In the genomic region with DNA sequence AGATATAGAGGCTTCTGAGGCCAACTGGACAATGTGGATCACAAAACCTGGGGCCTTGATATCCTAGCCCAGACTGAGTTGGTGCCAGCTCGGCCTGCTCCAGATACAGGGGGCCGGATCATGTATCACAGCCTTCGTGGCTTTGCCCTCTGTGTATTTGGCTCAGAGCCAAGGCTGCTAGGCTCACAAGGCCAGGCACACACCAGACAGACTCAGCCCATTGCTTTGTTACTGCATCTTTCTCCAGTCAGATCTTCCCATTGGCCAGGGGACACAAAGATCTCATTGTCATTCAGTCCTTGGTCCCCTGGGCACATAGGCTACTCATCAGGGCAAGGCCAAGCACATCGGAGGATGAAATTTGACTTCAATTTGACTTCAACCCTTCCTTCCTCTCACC, we compare ENCODE assay signal across 8 mouse cellular contexts. TPM values are rescaled to one million over a fixed set of nuclear protein-coding genes. Genes with fewer than 3 reads are reported as not detected.
DNase-seq lines count a peak whose midpoint lies in the region; ATAC-seq and TF ChIP-seq lines count a peak whose summit lies in the region.

No protein-coding gene starts in this region.

- H3K4me3 ChIP-seq in embryonic facial prominence, embryonic 12.5 days = no peak overlapping the region
- no peak overlapping the region for H3K4me3 ChIP-seq in hindbrain, embryonic 15.5 days
- H3K4me3 ChIP-seq in neural tube, embryonic 11.5 days (ENCODE audit: low read depth, low read length) = no peak overlapping the region
- no peak overlapping the region for H3K4me3 ChIP-seq in lung, postnatal 0 days (ENCODE audit: low read depth, low read length)

- no peaks in the 10 kb centered on the region for H3K27me3 ChIP-seq in embryonic facial prominence, embryonic 12.5 days
- H3K27me3 ChIP-seq in hindbrain, embryonic 15.5 days = no peaks in the 10 kb centered on the region
- no peaks in the 10 kb centered on the region for H3K27me3 ChIP-seq in neural tube, embryonic 11.5 days (ENCODE audit: control insufficient read depth, insufficient read depth, low read length)
- no peaks in the 10 kb centered on the region for H3K27me3 ChIP-seq in lung, postnatal 0 days (replicated peaks; ENCODE audit: insufficient read depth, low read length)

- no peaks in the 10 kb centered on the region for H3K36me3 ChIP-seq in embryonic facial prominence, embryonic 12.5 days
- no peaks in the 10 kb centered on the region for H3K36me3 ChIP-seq in hindbrain, embryonic 15.5 days
- no peaks in the 10 kb centered on the region for H3K36me3 ChIP-seq in neural tube, embryonic 11.5 days (ENCODE audit: control insufficient read depth, insufficient read depth, low read length)
- no peaks in the 10 kb centered on the region for H3K36me3 ChIP-seq in lung, postnatal 0 days (ENCODE audit: insufficient read depth, low read length)

- peak; percentile 16; the same call in 1 of the 2 replicates for ATAC-seq in embryonic facial prominence, embryonic 12.5 days (ENCODE audit: insufficient number of reproducible peaks, insufficient read depth, low FRiP score, low TSS enrichment)
- ATAC-seq in hindbrain, embryonic 15.5 days (ENCODE audit: low FRiP score, low read depth) = peak; percentile 59; the same call in 1 of the 2 replicates
- ATAC-seq in neural tube, embryonic 11.5 days (ENCODE audit: insufficient read depth, low FRiP score, low TSS enrichment) = peak; percentile 86
- no peak for ATAC-seq in lung, postnatal 0 days

- DNase-seq in layer of hippocampus, adult 11-12 months (ENCODE audit: low spot score) = peak; percentile 56
- no peak for DNase-seq in layer of hippocampus, postnatal 14 days (ENCODE audit: low spot score in 2 of 2)
- DNase-seq in adrenal gland, adult 18-20 months (ENCODE audit: low spot score in 2 of 2) = peak; percentile 46 to 63
- peak; percentile 78 for DNase-seq in neural tube, embryonic 11.5 days (ENCODE audit: low spot score)
- no peak for DNase-seq in urinary bladder, postnatal 36 days (ENCODE audit: low spot score in 2 of 2)
- no peak for DNase-seq in lung, postnatal 0 days (ENCODE audit: low spot score)

- WGBS in embryonic facial prominence, embryonic 12.5 days = 8% methylated on average over 4 of the region's 4 CpGs
- 12% methylated on average over 4 of the region's 4 CpGs for WGBS in hindbrain, embryonic 15.5 days
- WGBS in neural tube, embryonic 11.5 days = 26% methylated on average over 4 of the region's 4 CpGs
- 20% methylated on average over 4 of the region's 4 CpGs for WGBS in lung, postnatal 0 days

- H3K4me1 ChIP-seq in embryonic facial prominence, embryonic 12.5 days = peaks cover 56% of the 10 kb centered on the region
- H3K4me1 ChIP-seq in hindbrain, embryonic 15.5 days (replicated peaks) = peaks cover 38% of the 10 kb centered on the region
- H3K4me1 ChIP-seq in neural tube, embryonic 11.5 days (ENCODE audit: control insufficient read depth, insufficient read depth, low read length) = peaks cover 18% of the 10 kb centered on the region
- no peaks in the 10 kb centered on the region; the same call in 1 of the 2 replicates for H3K4me1 ChIP-seq in lung, postnatal 0 days (ENCODE audit: insufficient read depth, low read depth, low read length)

- no peak overlapping the region for H3K4me2 ChIP-seq in embryonic facial prominence, embryonic 12.5 days (replicated peaks)
- H3K4me2 ChIP-seq in hindbrain, embryonic 15.5 days = no peak overlapping the region
- no peak overlapping the region for H3K4me2 ChIP-seq in neural tube, embryonic 11.5 days (ENCODE audit: low read depth)
- H3K4me2 ChIP-seq in lung, postnatal 0 days (replicated peaks; ENCODE audit: low read depth, low read length) = no peak overlapping the region

- no peak for TF ChIP-seq CTCF in lung, postnatal 0 days (IDR thresholded peaks at IDR 0.05)

- H3K9ac ChIP-seq in embryonic facial prominence, embryonic 12.5 days = no peak overlapping the region
- H3K9ac ChIP-seq in hindbrain, embryonic 15.5 days = no peak overlapping the region
- H3K9ac ChIP-seq in neural tube, embryonic 11.5 days (ENCODE audit: low read length) = peak overlapping the region; percentile 31; the same call in 1 of the 2 replicates
- H3K9ac ChIP-seq in lung, postnatal 0 days (replicated peaks; ENCODE audit: low read depth) = no peak overlapping the region

- H3K9me3 ChIP-seq in embryonic facial prominence, embryonic 12.5 days = no peaks in the 10 kb centered on the region
- H3K9me3 ChIP-seq in hindbrain, embryonic 15.5 days = no peaks in the 10 kb centered on the region
- H3K9me3 ChIP-seq in neural tube, embryonic 11.5 days (ENCODE audit: control insufficient read depth, low read length) = no peaks in the 10 kb centered on the region
- H3K9me3 ChIP-seq in lung, postnatal 0 days (ENCODE audit: low read length) = no peaks in the 10 kb centered on the region

- no peak for TF ChIP-seq EP300 in lung, postnatal 0 days (IDR thresholded peaks at IDR 0.05)

- peak overlapping the region; percentile 89 for H3K27ac ChIP-seq in embryonic facial prominence, embryonic 12.5 days
- peak overlapping the region; percentile 18; the same call in 1 of the 2 replicates for H3K27ac ChIP-seq in hindbrain, embryonic 15.5 days (replicated peaks)
- H3K27ac ChIP-seq in neural tube, embryonic 11.5 days (ENCODE audit: low read depth, low read length) = peak overlapping the region; percentile 68
- H3K27ac ChIP-seq in lung, postnatal 0 days (ENCODE audit: low read length) = no peak overlapping the region

RNA-seq across cellular contexts. Expression of gene Sparc, which starts 0.8 kb away (rescaled TPM):
- total RNA-seq in layer of hippocampus, postnatal 14 days (2021) = 100 to 1,000 TPM; 522 to 533 TPM
- total RNA-seq in adrenal gland, adult 18-20 months (2021) = 1,000 to 10,000 TPM; 1,159 to 2,168 TPM
- 772 and 814 TPM in 2 replicates for polyA plus RNA-seq in embryonic facial prominence, embryonic 12.5 days (2016; fragmentation: Nextera tagmentation; extraction: Ambion mirVana)
- polyA plus RNA-seq in hindbrain, embryonic 15.5 days (2015; fragmentation: Nextera tagmentation; extraction: Ambion mirVana) = 578 and 599 TPM in 2 replicates
- polyA plus RNA-seq in neural tube, embryonic 11.5 days (2014; fragmentation: Nextera tagmentation; extraction: Ambion mirVana) = 450 and 492 TPM in 2 replicates
- 3,302 and 3,486 TPM in 2 replicates for polyA plus RNA-seq in lung, postnatal 0 days (2015; fragmentation: Nextera tagmentation; extraction: Ambion mirVana)

RNA-seq across cellular contexts. Expression of gene Atox1, which starts 37.3 kb away (rescaled TPM):
- total RNA-seq in layer of hippocampus, postnatal 14 days (2021) = 100 to 1,000 TPM; 130 to 132 TPM
- 100 to 1,000 TPM; 231 to 325 TPM for total RNA-seq in adrenal gland, adult 18-20 months (2021)
- polyA plus RNA-seq in embryonic facial prominence, embryonic 12.5 days (2016; fragmentation: Nextera tagmentation; extraction: Ambion mirVana) = 297 and 344 TPM in 2 replicates
- 275 and 278 TPM in 2 replicates for polyA plus RNA-seq in hindbrain, embryonic 15.5 days (2015; fragmentation: Nextera tagmentation; extraction: Ambion mirVana)
- polyA plus RNA-seq in neural tube, embryonic 11.5 days (2014; fragmentation: Nextera tagmentation; extraction: Ambion mirVana) = 244 and 248 TPM in 2 replicates
- 440 and 498 TPM in 2 replicates for polyA plus RNA-seq in lung, postnatal 0 days (2015; fragmentation: Nextera tagmentation; extraction: Ambion mirVana)

RNA-seq across cellular contexts. Expression of gene G3bp1, which starts 45.7 kb away (rescaled TPM):
- total RNA-seq in layer of hippocampus, postnatal 14 days (2021) = 10 to 100 TPM; 38.1 to 40.3 TPM
- total RNA-seq in adrenal gland, adult 18-20 months (2021) = 10 to 100 TPM; 49.7 to 56.3 TPM
- 237 TPM in 2 replicates for polyA plus RNA-seq in embryonic facial prominence, embryonic 12.5 days (2016; fragmentation: Nextera tagmentation; extraction: Ambion mirVana)
- 100 TPM in 2 replicates for polyA plus RNA-seq in hindbrain, embryonic 15.5 days (2015; fragmentation: Nextera tagmentation; extraction: Ambion mirVana)
- 235 and 236 TPM in 2 replicates for polyA plus RNA-seq in neural tube, embryonic 11.5 days (2014; fragmentation: Nextera tagmentation; extraction: Ambion mirVana)
- 47.7 and 52.5 TPM in 2 replicates for polyA plus RNA-seq in lung, postnatal 0 days (2015; fragmentation: Nextera tagmentation; extraction: Ambion mirVana)

Comparison
In these comparisons a context has a peak if more than half of its experiments do, and no peak if none do; other contexts are left out.
1. DNase-seq: peak in layer of hippocampus, adult 11-12 months (single experiment), adrenal gland, adult 18-20 months (2 of 2) and neural tube, embryonic 11.5 days (single experiment); none in layer of hippocampus, postnatal 14 days (0 of 2), urinary bladder, postnatal 36 days (0 of 2) and lung, postnatal 0 days (single experiment).